Mouse (Mus musculus): ENCODE measurements around the gene Abr.

Gene Abr

GRCm38 (mm10) chr11:76469311-76469998 lies 152.7 kb downstream of the Abr start:
- no peak for ATAC-seq (ENCODE audit: insufficient number of reproducible peaks, low FRiP score, low TSS enrichment)

- ATAC-seq (ENCODE audit: insufficient number of reproducible peaks, low FRiP score, low TSS enrichment) = no peak
These were observed 153.8 kb downstream of the Abr start for GRCm38 (mm10) chr11:76468347-76468746.

GRCm38 (mm10) chr11:76467487-76468005 lies 154.6 kb downstream of the Abr start:
- ATAC-seq (ENCODE audit: insufficient number of reproducible peaks, low FRiP score, low TSS enrichment) = no peak

GRCm38 (mm10) chr11:76467073-76467472 lies 155.0 kb downstream of the Abr start:
- no peak for ATAC-seq (ENCODE audit: insufficient number of reproducible peaks, low FRiP score, low TSS enrichment)

GRCm38 (mm10) chr11:76465879-76466278 lies 156.2 kb downstream of the Abr start:
- no peak for ATAC-seq (ENCODE audit: insufficient number of reproducible peaks, low FRiP score, low TSS enrichment)

GRCm38 (mm10) chr11:76461696-76462095 lies 160.4 kb downstream of the Abr start:
- no peak for ATAC-seq (ENCODE audit: insufficient number of reproducible peaks, low FRiP score, low TSS enrichment)

- no peak for ATAC-seq (ENCODE audit: insufficient number of reproducible peaks, low FRiP score, low TSS enrichment)
These were observed 160.9 kb downstream of the Abr start for GRCm38 (mm10) chr11:76461201-76461600.

GRCm38 (mm10) chr11:76459489-76459888 lies 162.6 kb downstream of the Abr start:
- ATAC-seq (ENCODE audit: insufficient number of reproducible peaks, low FRiP score, low TSS enrichment) = no peak

GRCm38 (mm10) chr11:76458730-76459129 lies 163.4 kb downstream of the Abr start:
- ATAC-seq (ENCODE audit: insufficient number of reproducible peaks, low FRiP score, low TSS enrichment) = no peak

GRCm38 (mm10) chr11:76456897-76457296 lies 165.2 kb downstream of the Abr start:
- ATAC-seq (ENCODE audit: insufficient number of reproducible peaks, low FRiP score, low TSS enrichment) = no peak

GRCm38 (mm10) chr11:76456233-76456632 lies 165.9 kb downstream of the Abr start:
- 0 out of 2 replicates have a peak, but pooled peaks have one; percentile 40 for ATAC-seq (ENCODE audit: insufficient number of reproducible peaks, low FRiP score, low TSS enrichment)

GRCm38 (mm10) chr11:76454492-76454891 lies 167.6 kb downstream of the Abr start:
- ATAC-seq (ENCODE audit: insufficient number of reproducible peaks, low FRiP score, low TSS enrichment) = no peak

- ATAC-seq (ENCODE audit: insufficient number of reproducible peaks, low FRiP score, low TSS enrichment) = no peak
These were observed 171.9 kb downstream of the Abr start for GRCm38 (mm10) chr11:76450202-76450561.

GRCm38 (mm10) chr11:76449520-76450201 lies 172.5 kb downstream of the Abr start:
- peak; percentile 57; the same call in 1 of the 2 replicates for ATAC-seq (ENCODE audit: insufficient number of reproducible peaks, low FRiP score, low TSS enrichment)

GRCm38 (mm10) chr11:76446251-76446650 lies 175.9 kb downstream of the Abr start:
- ATAC-seq (ENCODE audit: insufficient number of reproducible peaks, low FRiP score, low TSS enrichment) = no peak

GRCm38 (mm10) chr11:76445459-76445858 lies 176.7 kb downstream of the Abr start:
- ATAC-seq (ENCODE audit: insufficient number of reproducible peaks, low FRiP score, low TSS enrichment) = no peak

GRCm38 (mm10) chr11:76439666-76440065 lies 182.4 kb downstream of the Abr start:
- no peak for ATAC-seq (ENCODE audit: insufficient number of reproducible peaks, low FRiP score, low TSS enrichment)

- ATAC-seq (ENCODE audit: insufficient number of reproducible peaks, low FRiP score, low TSS enrichment) = peak; percentile 56; the same call in 1 of the 2 replicates
These were observed 185.2 kb downstream of the Abr start for GRCm38 (mm10) chr11:76436864-76437437.

- no peak for ATAC-seq (ENCODE audit: insufficient number of reproducible peaks, low FRiP score, low TSS enrichment)
These were observed 186.1 kb downstream of the Abr start for GRCm38 (mm10) chr11:76436009-76436408.

GRCm38 (mm10) chr11:76429966-76430631 lies 192.0 kb downstream of the Abr start:
- no peak for ATAC-seq (ENCODE audit: insufficient number of reproducible peaks, low FRiP score, low TSS enrichment)

GRCm38 (mm10) chr11:76429556-76429955 lies 192.6 kb downstream of the Abr start:
- no peak for ATAC-seq (ENCODE audit: insufficient number of reproducible peaks, low FRiP score, low TSS enrichment)

Measured in cerebellum, adult (tissue).